In the genomic region with DNA sequence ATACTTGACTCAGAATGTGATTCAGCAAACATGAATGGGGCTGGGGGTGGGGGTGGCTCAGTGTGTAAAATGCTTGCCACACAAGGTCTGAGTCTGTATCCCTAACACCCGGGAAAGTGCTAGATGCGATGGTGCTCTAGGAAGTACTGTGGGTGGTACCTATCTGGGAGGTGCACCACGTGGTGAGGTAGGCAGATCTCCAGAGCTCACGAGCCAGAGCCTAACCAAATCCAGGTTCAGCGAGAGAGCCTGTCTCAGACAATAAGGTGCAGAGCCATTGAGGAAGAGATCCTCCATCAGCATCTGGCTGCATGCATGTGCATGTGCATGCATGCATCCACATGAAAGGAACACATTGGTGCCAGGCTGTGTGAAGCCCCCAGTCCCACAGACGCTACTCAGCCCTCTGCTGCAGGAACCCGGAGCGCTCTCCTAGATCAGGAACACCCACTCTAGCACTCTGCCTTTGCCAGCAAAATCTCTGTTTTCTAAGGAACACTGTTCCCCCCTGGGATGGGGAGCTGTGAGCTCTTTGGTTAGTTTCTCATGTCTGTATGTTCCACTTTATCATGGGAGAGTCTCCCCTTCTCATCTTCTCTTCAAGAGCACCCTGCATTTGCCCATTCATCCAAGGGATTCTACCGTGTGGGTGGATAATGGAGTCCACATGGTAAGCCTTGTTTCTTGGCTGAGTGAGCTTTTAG, we compare ENCODE assay signal across 12 mouse cellular contexts. TPM values are rescaled to one million over a fixed set of nuclear protein-coding genes. Genes with fewer than 3 reads are reported as not detected.
"Had no signal": no experiment of that assay in that cellular context is flagged by ENCODE, and none has a peak within 500 bp of the region (broad histone marks: within the 10 kb centered on the region; RNA-seq: fewer than 3 reads in every experiment).

No protein-coding gene starts in this region.

- H3K27ac ChIP-seq: intestine, embryonic 15.5 days; limb, embryonic 13.5 days; liver, embryonic 14.5 days; midbrain, embryonic 12.5 days; stomach, embryonic 15.5 days had no signal

- H3K4me1 ChIP-seq: intestine, embryonic 15.5 days; limb, embryonic 13.5 days; stomach, embryonic 15.5 days had no signal

- DNase-seq: kidney, adult 18-20 months; kidney, postnatal 10 days; lung, adult 18-20 months; spleen, adult 18-20 months had no signal

- H3K4me3 ChIP-seq: intestine, embryonic 15.5 days; limb, embryonic 13.5 days; midbrain, embryonic 12.5 days; neural tube, embryonic 13.5 days; stomach, embryonic 15.5 days had no signal

RNA-seq across cellular contexts. Expression of a gene that starts 10.5 kb away (rescaled TPM):
- total RNA-seq: liver, adult 2 months; megakaryocyte-erythroid progenitor cell, adult 5-6 weeks had no signal
- polyA plus RNA-seq: liver, adult 2 months had no signal
